Mouse (Mus musculus): Measurements from ENCODE around the gene Rnaseh2b.

Gene Rnaseh2b

DNA sequence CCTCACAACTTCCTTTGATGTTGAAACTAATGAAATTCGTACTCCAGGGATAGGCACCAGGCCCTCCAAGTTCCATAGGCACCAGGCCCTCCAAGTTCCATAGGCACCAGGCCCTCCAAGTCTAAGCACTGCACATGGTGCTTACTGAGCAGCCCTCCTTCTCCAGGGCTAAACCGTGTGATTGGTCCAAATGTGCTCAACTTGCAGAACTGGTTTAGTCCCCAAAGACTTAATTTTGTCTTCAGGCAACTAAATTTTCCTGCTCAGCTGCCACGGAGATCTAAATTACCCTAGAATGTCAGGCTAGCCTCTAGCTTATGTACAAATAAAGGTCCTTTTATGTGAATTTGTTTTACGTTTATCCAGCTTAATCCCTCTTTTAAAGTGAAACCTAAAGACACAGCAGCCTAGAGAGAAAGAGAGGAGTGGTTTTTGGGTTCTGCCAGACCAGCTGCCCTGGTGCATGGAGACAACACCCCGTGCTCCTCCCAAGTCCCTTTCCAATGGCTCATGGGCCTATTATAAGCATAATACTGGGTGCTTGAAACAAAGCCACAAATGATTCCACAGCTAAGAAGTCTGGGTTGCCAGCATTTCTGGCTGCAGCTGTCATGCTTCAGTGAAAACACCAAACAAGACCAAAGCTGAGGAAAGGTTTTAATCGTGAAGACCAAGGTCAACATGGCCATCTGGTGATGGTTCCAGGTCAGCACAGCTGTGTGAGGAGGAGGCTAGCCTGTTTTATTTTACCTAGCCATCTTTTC is 30.4 kb downstream of the Rnaseh2b start:
- DNase-seq (ENCODE audit: low spot score) = no peak

DNA sequence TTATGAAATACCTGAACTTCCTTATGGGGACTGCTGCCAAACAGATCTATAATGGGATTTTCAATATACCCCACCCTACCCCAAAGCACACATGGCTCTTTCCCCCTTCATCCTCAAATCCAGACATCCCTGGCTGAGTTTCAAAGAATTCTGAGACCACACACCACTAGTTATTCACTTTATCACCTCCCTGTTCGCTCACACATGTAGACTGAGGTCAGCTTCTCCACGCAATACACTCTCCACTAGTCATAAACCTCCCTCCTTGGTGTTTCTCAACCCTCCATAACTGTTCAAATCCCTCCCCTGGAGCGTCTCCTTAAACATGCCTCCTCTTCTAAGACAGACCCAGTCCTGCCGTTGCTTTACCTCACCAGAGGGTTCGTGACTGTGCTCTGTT is 31.1 kb downstream of the Rnaseh2b start:
- DNase-seq (ENCODE audit: low spot score) = no peak

DNA sequence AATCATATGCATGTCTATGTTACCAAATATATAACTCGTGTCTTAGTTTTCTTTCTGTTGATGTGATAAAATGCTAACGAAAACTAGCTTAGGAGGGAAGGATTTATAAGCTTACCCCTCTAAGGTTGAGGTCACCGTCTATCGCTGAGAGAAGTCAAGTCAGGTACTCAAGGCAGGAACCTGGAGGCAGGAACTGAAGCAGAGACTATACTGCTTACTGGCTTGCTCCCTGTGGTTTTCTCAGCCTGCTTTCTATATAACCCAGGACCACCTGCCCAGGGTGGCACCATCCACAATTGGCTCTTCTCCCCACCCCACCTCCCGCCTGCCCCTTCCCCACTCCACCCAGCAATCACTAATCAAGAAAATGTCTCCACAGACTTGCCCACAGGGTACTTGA is 32.6 kb downstream of the Rnaseh2b start:
- no peak for DNase-seq (ENCODE audit: low spot score)

DNA sequence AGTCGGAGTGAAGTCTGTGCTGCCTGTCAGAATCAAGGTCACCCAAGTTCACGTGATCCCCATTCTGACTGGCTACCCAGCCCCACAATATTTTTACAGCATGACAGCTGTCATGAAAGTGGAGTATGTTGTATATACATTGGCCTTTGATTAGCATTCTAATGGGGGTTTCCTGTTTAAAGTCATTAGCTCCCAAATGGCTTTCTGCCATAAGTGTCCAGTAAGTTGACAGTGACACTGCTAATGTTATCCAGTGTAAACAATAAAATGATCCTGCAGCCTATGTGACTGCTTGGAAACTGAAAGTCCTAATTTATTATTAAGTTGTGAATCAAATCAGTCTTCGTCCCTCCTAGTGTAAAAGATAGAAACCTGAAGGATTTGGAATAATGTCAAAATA is 33.6 kb downstream of the Rnaseh2b start:
- DNase-seq (ENCODE audit: low spot score) = no peak

DNA sequence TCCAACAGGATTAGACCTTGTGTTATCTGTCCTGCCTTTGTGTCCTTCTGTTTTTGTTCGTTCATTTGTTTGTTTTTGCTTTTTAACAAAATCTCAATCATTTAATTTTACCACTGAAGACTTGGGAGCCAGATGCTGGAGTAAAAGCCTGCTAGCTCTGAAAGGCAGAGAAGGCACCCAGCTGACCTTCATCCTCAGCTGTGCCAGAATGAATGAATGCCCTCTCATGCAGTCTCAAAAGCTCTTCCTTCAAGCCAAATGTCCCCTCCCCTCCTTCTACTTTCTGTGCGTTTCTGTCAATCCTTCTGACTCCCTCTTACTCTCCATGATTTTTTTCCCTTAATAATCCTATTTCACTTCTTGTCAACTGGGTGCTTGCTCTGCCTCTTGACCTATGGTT is 34.8 kb downstream of the Rnaseh2b start:
- DNase-seq (ENCODE audit: low spot score) = no peak

DNA sequence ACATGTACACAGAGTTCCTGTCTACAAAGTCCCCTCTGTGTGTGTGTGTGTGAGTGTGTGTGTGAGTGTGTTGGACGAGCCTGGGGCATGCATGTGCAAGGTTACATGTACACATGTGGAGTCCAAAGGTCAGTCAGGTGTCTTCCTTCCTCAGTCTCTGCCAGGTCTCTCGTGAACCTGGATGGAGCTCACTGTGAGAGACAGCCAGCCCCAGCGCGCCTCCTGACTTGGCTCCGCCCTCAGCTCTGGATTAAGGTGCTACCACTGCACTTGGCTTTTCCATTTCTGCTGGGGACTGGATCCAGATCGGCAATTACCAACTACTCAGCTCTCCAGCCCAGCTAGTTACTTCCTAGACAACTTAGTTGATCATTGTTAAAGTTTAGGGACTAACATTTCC is 36.2 kb downstream of the Rnaseh2b start:
- DNase-seq (ENCODE audit: low spot score) = no peak

DNA sequence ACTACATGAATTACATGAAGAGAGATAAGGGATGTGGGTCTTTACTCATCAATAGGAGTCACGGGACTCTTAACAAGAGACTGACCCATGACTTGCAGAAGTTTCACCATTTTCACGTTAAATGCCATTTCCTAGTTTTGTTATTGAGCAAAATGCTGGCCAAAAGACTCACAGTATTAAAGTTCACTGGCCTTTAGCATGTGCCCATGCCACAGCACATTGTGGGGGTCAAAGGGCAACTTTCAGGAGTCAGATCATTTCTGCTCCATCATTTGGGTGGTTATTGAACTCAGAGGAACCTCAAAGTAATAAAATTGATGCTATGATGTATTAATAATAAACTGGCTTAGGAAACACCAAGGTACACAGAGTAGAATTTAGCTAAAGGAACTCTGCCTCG is 37.2 kb downstream of the Rnaseh2b start:
- DNase-seq (ENCODE audit: low spot score) = no peak

DNA sequence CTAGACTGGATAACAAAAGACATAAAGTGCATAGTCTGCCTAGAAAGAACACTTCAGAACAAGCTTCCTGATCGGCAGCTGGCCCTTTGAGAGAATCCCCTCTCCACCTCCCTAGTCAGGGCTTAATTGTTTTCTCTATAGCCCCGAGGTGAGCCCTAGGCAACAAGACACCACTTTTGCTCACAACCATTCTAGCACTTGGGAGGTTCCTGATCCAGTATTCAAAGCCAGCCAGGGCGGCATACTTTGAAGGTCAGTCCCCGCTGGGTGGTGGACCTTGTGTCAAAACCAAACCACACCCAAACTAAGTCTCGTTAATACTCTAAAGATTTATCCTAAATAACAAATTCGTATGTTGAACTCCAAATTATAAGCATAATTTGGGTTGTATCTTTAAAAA is 39.1 kb downstream of the Rnaseh2b start:
- no peak for DNase-seq (ENCODE audit: low spot score)

DNA sequence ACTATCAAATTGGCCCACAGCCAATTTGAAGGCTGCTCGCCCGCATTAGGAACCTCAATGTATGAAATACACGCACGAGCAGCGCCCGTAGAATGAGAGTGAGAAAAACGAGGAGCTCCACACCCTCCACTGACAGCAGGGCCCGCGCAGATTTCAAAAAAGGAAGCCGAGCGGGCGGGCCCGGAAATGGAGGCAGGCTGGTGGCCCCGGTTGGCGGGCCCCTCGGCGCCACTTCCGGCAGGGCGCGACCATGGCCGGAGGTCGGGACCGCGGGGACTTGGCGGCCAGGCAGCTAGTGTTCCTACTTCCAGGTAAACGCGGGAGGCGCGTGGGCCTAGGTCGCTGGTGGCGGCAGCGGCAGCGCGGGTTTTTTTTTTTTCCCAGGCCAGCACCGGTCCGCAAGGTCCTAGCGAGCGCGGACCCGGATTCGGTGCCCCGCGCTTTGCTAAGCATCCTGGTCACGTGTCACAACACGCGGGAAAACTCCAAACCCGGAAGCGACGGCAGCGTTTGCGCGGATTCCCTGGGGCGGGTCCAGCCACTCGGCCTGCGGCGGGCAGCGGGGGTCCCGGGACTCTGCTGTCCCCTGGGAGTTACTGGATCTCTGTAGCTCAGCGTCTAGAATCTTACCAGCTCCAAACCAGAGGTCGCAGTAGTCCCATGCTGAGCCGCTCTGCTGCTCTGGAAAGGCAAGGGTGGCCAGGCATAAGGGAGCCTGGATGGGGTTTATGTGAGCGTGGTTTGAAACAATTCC is 39.7 kb downstream of the Rnaseh2b start:
- DNase-seq (ENCODE audit: low spot score) = peak; percentile 88

DNA sequence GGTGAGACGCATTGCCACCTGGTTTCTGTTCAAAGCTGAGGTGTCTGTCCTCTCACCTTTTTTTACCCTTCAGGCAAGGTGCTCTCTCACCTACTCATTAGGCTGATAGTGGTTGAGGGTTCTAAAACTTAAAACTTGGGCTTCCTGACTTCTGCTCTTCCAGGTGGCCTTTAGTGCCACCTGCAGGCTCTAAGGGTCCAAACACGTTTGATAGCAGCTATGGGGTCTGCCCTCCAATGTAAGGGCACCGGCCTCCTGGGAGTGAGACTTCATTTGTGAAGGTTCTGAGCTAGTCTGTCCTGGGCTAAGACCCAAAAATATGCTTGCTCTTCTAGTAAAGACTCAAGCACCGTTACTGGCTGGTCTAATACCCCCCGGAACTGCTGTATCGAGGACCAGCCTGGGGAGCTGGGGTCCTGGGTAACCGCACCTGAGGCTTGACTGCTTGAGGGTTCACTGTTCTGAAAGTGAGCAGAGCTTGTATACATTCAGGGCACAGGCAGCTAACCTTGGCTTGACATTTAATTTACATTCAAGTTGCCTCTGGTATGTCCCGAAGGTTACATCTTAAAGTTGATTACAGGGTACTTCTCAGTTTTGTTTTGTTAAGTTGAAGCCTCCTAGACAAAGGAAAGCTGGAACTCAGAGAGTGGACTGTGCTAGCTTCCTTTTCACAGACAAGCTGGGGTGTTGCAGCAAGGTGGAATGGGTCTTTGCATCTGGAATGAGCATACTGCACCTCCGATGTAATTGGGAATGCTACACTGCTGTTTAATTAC is 41.7 kb downstream of the Rnaseh2b start:
- no peak for DNase-seq (ENCODE audit: low spot score)

DNA sequence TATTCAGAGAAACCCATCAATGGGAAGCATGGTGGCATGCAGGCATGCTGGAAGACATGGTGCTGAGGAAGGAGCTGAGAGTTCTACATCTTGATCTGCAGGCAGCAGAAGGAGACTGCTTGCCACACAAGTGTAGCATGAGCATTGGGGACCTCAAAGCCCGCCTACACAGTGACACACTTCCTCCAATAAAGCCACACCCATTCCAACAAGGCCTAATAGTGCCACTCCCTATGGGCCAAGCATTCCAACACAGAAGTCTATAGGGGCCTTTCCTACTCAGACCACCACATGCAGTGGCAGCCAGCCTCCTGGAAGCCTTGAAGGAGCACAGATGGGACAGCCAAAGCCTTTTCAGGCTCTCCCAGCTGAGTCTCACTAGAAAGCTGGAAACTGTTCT is 46.8 kb downstream of the Rnaseh2b start:
- DNase-seq (ENCODE audit: low spot score) = no peak

DNA sequence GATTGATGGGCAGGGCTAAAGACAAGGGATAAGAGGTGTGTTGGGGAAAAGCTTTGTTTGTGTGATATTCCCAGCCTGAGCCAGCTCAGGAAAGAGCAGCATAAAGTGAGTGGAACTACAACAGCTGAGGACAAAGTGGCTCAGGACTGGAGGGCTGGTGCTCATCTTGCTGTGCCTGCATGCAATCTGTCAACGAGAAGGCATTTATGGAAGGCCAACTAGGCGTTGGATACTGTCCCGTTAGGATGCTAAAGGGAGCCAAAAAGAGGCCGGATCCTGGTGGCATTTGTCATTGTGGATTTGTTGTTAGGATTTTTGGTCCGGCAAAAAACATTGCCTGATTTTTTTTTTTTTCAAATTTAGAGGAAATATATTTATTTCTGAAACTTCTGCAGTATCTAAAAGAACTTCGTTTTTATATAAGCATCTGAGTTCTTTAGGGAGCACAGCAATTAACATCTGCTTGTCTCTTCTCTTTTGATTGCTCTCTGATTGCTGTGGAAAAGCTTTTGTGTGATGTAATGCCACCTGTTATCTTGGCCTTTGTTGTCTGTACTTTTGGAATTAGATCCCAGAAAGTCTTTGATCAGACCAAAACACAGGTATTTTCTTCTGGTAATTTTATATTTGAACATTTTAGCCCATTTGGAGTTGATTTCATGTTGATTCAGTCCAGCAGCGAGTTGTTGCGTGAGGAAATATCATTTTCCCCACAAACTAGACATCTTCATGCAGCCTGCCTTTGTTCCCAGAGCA is 49.7 kb downstream of the Rnaseh2b start:
- DNase-seq (ENCODE audit: low spot score) = no peak

DNA sequence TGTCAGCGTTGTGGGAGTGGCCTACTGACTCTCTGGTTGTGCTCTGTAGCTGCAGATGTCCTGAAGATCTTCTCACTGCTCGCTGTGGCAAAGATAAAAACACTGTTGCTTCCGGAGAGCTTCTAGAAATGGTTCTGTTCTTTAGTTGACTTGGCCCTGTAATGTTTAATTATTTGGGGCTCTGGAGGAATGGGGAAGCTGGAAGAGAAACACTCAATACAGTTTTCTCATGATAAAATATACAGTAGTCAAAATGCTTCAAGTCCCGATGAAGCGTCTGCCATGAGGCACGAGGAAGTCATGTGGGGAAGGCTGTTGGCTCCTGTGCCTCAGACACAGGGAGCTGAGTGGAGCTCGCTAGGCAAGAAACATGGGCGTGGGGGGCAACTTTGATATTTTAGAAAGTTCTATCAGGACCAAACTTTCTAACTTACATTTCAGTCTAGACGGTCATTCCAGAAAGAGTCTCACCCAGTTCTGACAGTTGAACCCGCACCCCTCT is 50.3 kb downstream of the Rnaseh2b start:
- DNase-seq (ENCODE audit: low spot score) = peak; percentile 8

DNA sequence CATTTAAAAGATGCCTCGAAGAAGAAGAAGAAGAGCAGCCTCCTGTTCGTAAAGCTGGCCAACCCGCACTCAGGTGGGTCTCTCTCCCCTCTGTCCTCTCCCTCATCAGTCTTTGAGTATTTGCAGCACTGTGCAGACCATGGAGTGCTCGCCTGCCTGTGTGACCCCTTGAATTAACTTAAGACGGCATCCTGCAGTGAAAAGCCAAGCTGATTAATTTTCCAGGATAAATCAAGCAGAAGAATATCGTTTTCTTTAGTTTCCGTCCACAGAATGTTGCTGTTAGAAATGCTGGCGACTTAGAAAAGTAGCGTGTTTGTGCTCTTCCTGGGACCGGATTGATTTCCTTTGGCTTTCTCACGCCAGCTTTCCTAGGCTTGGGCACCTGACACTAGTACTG is 54.2 kb downstream of the Rnaseh2b start:
- no peak for DNase-seq (ENCODE audit: low spot score)

DNA sequence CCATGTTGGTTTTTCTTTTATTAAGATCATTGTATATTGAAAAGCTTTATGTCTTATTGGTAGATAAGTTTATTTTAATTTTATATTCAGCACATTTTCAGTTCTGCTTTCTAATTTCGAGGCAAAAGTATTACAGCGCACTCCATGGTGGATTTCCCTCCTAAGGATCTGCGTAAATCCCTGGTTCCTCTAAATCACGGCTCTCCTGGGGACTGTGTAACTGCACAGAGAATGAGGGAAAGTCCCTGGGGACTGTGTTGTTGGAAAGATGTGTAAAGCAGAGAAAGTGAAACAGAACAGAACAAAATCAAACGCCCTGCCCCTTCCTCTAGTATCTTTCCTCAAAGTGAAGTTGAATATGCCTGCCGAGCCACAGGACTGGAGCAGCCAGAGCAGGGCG is 54.7 kb downstream of the Rnaseh2b start:
- no peak for DNase-seq (ENCODE audit: low spot score)

DNA sequence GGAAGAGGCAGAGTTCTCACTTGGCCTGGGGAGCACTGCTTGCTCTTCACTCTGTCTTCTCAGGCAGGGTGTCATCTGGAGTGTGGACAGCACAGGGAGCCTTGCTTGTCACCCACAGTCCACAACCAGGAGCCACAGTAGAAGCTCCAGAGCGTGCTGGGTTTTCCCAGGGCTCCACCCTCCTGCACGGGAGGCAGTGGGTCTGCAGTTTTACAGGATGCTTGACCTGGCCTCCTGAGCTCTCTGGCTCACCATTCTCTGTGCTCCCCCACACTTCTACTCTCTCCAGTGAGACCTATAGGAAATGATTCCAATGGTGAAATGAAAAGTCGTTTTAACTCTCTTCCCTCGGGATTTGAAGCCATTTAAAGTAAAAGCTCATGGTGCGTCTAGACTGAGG is 57.4 kb downstream of the Rnaseh2b start:
- DNase-seq (ENCODE audit: low spot score) = no peak

DNA sequence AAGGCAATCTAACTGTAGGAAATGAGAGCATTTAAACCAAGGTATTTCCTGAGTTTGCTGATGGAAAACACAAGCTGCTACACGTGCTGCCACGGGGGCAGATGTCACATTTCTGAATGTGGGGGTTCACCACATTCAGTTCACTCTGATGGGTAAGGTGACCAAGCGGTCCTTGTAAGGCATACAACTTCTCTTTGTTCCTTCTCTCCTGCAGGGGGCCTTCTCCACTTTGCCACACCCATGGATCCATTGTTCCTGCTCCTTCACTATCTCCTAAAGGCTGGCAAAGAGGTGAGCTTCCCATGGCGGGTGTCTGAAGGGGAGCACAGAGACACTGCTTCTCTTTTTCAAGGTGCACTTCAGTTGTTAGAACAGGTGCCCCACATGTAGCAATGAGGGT is 57.8 kb downstream of the Rnaseh2b start:
- no peak for DNase-seq (ENCODE audit: low spot score)

DNA sequence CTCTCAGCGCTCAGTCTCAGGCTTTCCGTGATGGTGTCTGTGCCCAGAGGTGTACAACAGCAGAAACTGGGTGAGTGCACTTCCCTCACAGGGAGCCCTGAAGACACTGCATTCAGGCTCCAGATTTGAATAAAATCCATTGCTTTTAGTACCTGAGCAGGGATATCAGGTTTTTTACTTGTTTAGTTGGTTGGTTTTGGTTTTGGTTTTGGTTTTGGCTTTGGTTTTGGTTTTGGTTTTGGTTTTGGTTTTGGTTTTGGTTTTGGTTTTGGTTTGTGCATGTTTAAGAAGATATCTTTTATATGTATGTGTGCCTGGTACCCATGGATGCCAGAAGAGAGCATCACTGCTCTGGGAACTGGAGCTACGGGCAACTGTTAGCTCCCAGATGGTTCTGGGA is 58.5 kb downstream of the Rnaseh2b start:
- DNase-seq (ENCODE audit: low spot score) = no peak

DNA sequence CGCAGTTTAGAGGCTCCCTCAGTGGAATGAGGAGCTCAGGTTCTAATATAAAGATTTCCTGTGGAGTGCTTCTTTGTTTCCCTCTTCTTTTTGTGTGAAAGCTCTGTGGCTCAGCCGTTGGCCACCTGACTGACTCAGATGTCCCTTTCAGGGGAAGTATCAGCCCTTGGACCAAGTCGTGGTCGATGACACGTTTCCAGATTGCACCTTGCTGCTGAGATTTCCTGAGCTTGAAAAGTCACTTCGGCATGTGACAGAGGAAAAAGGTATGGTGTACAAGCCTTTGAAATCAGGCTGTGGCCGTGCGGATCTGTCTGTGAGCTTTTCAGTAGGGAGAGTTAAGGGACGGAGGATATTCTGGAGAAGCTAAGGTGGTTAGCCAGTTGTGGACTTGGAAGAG is 61.0 kb downstream of the Rnaseh2b start:
- DNase-seq (ENCODE audit: low spot score) = no peak

DNA sequence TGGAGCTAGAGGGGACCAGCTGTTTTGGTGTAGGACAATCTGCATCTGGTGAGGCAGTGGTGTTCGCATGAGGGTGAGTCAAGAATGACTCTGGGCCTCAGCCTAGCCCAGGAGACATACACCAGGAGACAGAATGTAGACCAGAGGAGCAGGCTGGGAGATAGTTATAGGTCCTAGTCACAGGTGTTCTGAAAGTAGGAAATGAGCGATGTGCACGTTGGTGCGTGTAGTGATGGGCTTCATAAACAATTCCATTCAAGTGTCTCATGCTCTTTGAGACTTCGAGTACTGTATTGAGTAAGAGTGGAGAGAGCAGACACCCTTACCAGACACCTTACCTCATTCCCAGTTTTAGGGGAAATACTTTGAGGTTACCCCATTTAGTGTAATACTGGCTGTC is 61.4 kb downstream of the Rnaseh2b start:
- no peak for DNase-seq (ENCODE audit: low spot score)

DNA sequence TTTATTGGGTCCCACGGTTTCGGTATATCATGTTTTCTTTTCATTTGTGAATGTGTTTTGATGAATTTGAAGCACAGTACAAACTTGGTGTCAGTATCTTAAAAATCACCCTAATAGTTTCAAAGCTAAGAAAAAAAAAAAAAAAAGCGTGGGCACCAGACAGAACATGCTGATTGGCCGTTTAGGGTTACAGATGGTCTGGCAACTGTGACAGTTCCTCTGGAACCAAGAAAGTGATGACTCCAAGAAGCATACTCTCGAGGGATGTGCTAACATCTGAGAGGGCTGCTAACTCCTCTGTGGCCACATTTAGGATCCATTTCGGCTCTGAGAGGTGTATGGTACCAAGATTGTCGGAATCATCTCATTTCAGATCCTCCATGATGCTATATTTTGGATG is 62.8 kb downstream of the Rnaseh2b start:
- no peak for DNase-seq (ENCODE audit: low spot score)

Measured in urinary bladder, postnatal 14 days (tissue).